Mouse (Mus musculus): ENCODE measurements around the gene Fam98c. TPM values are rescaled to one million over a fixed set of nuclear protein-coding genes. Genes with fewer than 3 reads are reported as not detected.

Gene Fam98c
- polyA plus RNA-seq, 1 experiment = 9.9 TPM

Other genes with a start within 250 kb of the Fam98c start
- 122 and 135 TPM in 2 replicates for gene Actn4, start 193.9 kb downstream of the Fam98c start, polyA plus RNA-seq (2012; ENCODE audit: insufficient read depth, insufficient read length, missing spikeins)
- gene Eif3k, start 174.4 kb downstream of the Fam98c start, polyA plus RNA-seq (2012; ENCODE audit: insufficient read depth, insufficient read length, missing spikeins) = 165 and 216 TPM in 2 replicates
- 0.63 and 1.4 TPM in 2 replicates for gene Map4k1, start 174.2 kb downstream of the Fam98c start, polyA plus RNA-seq (2012; ENCODE audit: insufficient read depth, insufficient read length, missing spikeins)
- gene Ryr1, start 31.1 kb downstream of the Fam98c start, polyA plus RNA-seq (2012; ENCODE audit: insufficient read depth, insufficient read length, missing spikeins) = 1.9 and 6.1 TPM in 2 replicates
- 1.0 and 2.7 TPM in 2 replicates for gene Rasgrp4, start 21.4 kb downstream of the Fam98c start, polyA plus RNA-seq (2012; ENCODE audit: insufficient read depth, insufficient read length, missing spikeins)
- not detected in 2 replicates for gene Ggn, start 14.0 kb upstream of the Fam98c start, polyA plus RNA-seq (2012; ENCODE audit: insufficient read depth, insufficient read length, missing spikeins)
- gene Spred3, start 14.2 kb upstream of the Fam98c start, polyA plus RNA-seq (2012; ENCODE audit: insufficient read depth, insufficient read length, missing spikeins) = 0.32 and 1.2 TPM in 2 replicates
- gene Psmd8, start 24.5 kb upstream of the Fam98c start, polyA plus RNA-seq (2012; ENCODE audit: insufficient read depth, insufficient read length, missing spikeins) = 302 and 383 TPM in 2 replicates
- gene Catsperg1, start 57.8 kb upstream of the Fam98c start, polyA plus RNA-seq (2012; ENCODE audit: insufficient read depth, insufficient read length, missing spikeins) = 0.58 TPM in 1 of 2 replicates, not detected in the other
- 1.3 and 1.6 TPM in 2 replicates for gene Kcnk6, start 76.3 kb upstream of the Fam98c start, polyA plus RNA-seq (2012; ENCODE audit: insufficient read depth, insufficient read length, missing spikeins)
- gene Yif1b, start 82.1 kb upstream of the Fam98c start, polyA plus RNA-seq (2012; ENCODE audit: insufficient read depth, insufficient read length, missing spikeins) = 72.2 and 79.7 TPM in 2 replicates
- 2.5 TPM in 1 of 2 replicates, not detected in the other for gene 2200002D01Rik, start 92.2 kb upstream of the Fam98c start, polyA plus RNA-seq (2012; ENCODE audit: insufficient read depth, insufficient read length, missing spikeins)
- 3.9 and 5.6 TPM in 2 replicates for gene Spint2, start 125.7 kb upstream of the Fam98c start, polyA plus RNA-seq (2012; ENCODE audit: insufficient read depth, insufficient read length, missing spikeins)
- 4.6 and 7.2 TPM in 2 replicates for gene Ppp1r14a, start 133.1 kb upstream of the Fam98c start, polyA plus RNA-seq (2012; ENCODE audit: insufficient read depth, insufficient read length, missing spikeins)
- not detected in 2 replicates for gene Dpf1, start 147.7 kb upstream of the Fam98c start, polyA plus RNA-seq (2012; ENCODE audit: insufficient read depth, insufficient read length, missing spikeins)

Data from brown adipose tissue, adult 24 weeks (tissue).